Mouse (Mus musculus): ENCODE results near the gene Pld1.

Gene Pld1

DNA sequence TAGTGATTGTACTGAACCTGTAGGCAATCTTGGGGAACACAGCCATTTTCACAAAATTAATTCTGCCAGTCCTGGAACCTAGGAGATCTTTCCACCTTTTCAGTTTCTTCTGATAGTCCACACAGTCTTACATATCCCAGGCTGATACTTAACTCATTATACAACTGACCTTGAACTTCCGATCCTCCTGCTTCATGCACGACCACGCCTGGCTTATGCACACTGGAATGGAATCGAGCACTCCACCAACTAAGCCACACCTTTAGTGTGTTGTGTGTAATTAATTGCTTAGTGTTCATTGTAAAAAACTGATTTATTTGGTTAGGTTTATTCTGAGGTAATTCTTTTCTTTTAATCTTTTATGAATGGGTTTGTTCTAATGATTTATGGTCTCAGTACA, 122.2 kb downstream of the Pld1 start:
- DNase-seq: no peak

- DNase-seq: no peak
Observed at GRCm38 (mm10) chr3:28061155-28061554, 122.7 kb downstream of the Pld1 start.

DNA sequence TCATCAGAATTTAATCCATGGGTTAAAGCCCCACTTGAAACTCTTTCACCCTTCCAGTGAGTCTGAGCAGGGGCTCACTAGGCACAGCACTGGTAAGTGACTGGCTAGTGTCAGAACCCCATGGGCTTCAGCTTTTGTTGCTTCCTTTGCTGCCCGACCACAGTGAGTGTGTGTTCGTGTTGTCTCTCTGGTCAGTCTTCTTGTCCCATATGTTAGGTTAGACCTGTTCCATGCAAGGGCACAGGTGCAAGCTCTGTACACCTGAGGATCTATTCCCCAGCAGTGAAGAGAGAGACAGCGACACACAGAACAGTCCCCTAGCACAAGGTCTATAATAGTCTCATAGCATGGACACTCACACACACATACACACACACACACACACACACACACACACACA, 140.7 kb downstream of the Pld1 start:
- no peak for DNase-seq

DNA sequence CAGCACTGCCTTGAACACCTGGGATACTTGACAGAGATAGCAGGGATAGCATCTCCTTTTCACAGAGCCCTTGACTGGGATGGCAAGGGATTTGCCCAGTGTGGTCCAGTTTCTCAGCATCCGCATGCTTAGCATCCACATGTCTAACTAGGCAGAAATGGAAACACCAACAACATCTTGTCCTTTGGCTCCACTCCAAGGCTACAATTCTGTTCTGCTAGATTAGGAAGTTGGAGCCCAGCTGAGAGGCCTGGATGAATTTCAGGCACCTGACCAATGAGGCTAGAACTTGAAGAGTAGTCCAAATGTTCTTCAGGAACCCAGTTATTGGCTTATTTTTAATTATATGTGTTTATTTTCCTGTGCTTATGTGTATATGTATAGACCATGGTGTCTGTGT, 141.6 kb downstream of the Pld1 start:
- no peak for DNase-seq

DNA sequence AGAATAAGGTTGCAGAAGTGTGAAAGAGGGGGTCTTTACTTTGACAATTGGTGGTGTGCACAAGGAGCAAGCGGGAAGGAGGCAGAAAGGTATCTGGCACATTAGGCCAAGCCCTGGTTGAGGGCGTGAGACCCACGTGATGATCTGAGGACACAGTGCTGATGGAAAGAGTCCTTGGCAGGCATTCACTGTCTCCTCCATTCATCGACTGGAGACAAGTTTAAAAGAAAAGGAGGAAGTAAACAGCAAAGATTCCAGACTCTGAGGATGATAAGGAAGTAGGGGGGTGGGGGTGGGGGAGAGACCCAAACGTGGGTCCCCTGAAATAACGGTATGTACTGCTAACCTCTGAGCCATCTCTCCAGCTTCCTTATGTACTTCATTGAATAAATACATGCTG, 142.5 kb downstream of the Pld1 start:
- no peak for DNase-seq

- DNase-seq: no peak
Observed at GRCm38 (mm10) chr3:28083218-28083617, 144.7 kb downstream of the Pld1 start.

DNA sequence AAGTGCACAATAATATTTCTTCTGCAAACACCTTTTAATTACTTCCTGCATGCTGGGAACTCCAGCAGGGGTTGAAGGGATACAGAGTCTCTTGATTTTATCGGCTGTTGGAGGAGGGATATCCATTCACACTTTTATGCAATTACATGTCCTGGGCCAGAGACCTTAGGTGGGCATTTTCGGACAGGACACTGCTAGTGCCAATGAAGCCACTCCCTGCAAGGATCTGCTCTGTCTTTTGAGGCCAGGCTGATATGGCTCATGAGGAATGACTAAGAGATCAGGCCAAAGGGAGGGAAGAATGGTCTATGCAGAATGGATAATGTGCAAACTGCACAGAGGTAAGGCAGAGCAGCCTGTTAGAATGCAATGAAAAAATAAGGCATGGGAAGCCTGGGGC, 145.8 kb downstream of the Pld1 start:
- DNase-seq: no peak

DNA sequence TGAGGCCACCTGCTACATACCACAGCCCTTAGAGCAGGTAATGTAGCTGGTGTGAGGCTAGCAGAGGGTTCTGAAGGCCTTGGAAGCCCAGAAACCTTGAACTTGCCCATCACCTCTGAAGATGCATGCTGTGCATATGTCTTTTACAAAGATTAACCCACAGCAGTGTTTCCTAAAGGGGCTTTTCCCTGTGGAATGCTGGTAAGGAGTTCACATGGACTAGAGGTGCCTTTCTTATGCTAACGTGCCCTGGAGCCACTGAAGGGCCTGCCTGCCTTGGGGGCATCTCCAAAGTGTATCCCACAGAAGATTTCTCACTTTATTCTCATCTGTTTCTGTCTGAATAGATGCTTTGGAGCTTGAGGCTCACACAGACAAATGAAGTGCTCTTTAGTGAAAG, 152.8 kb downstream of the Pld1 start:
- DNase-seq: no peak

DNA sequence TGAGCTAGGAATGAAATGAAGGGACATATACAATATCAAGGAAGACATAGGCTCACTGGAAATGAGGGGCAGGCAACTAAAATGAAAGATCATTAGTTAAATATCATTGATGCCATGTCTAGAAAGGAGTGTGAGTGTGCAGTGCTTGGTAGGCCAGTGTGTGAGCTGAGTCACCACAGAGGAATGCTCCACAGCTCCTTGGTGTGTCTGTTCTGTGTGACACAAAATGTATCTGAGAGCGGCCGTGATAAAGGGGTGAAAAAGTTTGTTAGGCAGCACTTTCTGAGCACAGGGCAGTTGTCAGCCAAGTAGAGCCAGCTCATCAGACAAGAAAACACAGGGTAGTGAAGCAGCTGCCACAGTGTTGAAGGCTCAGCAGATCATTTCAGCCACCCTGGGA, 153.2 kb downstream of the Pld1 start:
- DNase-seq: no peak

- no peak for DNase-seq
Observed at GRCm38 (mm10) chr3:28093684-28094302, 155.3 kb downstream of the Pld1 start.

GRCm38 (mm10) chr3:28095451-28095850, 157.0 kb downstream of the Pld1 start:
- no peak for DNase-seq

DNA sequence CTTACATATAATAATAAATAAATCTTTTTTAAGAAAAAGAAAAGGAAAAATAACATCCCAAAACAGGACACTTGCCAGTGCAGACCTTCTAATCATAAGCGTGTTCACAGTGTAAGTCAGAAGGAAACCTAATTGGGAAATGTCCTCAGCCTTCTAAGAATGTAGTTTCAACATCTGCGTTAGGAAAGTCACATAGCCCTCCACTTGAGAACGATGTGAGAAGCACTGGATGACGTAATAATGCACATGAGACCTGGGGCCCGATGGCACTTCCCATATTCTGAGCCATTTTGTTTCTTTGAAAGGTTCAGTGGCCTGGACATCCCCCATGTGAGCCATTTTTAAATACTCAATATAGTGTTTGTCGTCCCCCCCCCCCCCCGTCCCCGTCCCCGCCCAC, 160.7 kb downstream of the Pld1 start:
- no peak for DNase-seq

DNA sequence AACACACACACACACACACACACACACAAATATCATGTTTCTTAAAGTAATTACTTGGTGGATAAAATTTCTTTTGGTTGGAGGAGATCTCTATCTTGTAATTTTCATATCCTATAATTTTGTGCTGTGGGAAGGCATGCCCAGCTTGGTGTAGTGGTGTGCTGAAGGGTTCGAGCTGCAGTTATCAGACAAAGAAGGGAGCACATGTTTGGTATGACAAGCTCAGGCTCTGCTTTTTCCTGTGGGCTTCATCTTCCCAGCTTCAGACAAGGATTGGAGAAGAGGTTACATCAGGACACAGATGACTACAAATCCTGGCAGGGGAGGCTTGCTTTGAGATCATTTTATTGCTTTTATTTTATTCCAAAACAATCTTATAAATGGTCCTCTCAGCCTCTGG, 166.5 kb downstream of the Pld1 start:
- DNase-seq: no peak

DNA sequence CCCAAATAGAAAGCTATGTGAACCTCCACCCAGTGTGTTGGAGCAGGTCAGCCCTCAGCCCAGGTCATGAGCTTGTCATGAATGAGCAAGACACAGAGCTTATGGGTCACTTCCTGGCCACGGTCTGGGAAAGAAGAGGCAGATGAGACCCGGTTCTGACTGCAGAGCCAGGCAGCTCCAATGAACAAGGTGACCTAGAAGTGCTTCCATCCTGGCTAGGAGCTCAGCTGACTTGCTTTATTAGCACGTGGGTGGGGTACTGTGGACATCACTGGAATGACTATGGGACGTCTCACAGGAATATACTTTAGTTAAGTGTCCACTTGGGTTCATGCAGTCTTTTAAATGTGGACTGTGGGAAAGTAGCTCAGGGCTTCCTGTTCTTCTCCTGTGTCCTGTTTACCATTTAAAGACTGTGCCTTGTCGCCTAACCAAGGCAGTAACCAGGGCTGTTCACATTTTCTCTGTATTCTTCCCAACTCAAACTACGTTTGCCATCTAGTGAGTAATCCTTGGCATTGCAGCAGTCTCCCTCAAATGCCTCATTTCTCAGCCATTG, 169.0 kb downstream of the Pld1 start:
- DNase-seq: no peak

DNA sequence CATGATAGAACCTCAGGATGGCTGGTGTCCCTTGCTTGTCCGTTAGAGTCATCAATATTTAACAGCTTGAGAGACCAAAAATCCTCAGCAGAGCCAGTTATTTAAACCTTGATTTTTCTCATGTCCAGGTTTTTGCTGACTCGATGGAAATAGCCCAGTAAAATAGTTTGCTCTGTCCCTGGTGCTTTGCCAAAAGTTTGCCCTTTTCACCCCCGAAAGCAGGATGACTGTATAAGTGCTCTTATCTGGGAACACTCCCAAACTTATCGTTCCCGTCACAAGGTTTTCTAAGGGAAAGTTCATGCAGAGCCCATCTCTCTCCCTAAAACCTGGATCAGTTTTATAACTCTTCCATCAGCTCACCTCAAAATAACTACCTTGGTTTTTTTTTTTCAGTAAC, 173.0 kb downstream of the Pld1 start:
- no peak for DNase-seq

- no peak for DNase-seq
Observed at GRCm38 (mm10) chr3:28113881-28114280, 175.4 kb downstream of the Pld1 start.

DNA sequence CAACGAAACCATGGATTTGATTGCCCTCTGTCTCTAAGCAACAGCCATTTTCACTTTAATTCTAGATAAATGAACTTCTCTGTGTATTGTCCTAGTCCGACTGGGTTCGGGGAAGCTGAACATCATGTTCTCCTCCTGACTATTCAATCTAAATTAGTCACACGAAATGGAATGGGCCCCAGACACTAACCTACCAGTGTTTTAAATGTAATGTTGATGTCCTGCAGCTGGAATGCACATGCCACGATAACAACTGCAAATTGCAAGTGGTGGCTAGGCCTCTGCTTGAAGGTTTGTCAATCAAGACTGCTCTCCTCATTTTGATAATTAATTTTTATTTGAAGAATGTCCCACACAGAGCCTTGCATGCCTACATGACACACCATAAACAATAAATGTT, 203.2 kb downstream of the Pld1 start:
- no peak for DNase-seq

DNA sequence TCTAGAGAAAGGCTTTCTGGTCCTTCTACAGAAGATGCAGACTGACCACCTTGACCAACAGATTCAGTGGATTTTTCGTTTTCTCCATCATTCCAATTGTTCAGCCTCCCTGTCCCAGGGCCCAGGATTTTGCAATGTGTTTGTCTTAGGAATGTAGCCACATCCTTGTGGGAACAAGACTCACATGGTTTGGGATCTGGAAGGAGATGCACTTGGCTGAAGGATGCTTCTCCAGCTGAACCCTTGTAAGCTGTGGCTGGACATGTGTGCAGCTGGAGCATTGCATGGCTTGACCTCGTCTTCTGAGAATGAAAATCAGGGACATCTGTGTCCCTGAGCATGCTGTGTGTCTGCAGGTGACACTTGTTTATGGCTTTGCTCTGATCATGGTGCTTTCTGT, 203.6 kb downstream of the Pld1 start:
- no peak for DNase-seq

DNA sequence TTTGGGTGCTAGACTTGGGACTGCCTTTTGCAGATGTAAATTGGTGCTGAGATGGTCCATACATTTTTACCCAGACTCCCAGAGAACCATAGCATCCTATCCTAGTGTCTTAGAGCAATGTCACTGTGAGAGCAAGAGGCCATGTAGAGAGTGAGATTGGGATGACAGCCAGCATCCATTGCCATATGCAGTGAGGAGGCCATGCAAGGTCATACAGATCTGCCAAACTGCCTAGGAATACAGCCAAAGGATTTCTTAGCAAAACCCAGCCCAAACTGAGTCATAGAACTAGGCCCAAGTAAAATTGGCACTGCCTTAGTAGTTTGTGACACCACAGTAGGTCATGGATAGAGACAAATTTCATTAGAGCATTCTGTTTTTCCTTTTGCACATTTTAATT, 206.2 kb downstream of the Pld1 start:
- DNase-seq: no peak

- no peak for DNase-seq
Observed at GRCm38 (mm10) chr3:28145461-28145860, 207.0 kb downstream of the Pld1 start.

DNA sequence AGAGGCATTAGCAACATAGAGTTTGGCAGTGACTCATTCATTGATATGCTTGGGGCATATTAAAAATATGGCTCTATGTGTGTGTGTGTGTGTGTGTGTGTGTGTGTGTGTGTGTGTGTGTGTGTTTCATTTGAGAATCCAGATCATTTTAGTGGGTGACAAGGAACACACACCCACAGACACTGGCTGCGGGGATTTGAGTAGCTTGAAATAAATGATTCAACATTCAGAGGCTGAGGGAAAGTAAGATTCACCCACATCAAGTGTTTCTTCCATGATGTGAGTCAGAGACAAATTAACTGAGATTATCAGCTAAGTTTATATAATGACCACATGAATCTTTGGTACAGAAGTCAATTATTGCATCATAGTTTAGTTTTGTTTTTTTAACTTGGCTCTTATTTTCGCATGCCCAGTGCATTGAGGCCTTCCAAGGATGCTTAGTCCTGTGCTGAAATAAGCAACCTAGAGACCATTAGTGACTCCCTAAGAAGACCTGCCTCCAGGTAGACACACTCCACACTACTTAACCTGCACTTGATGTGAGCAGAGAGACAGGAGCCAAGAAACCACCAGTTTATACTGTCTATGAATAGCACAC, 211.3 kb downstream of the Pld1 start:
- DNase-seq: no peak

GRCm38 (mm10) chr3:28158006-28158405, 219.5 kb downstream of the Pld1 start:
- no peak for DNase-seq

- DNase-seq: no peak
Observed at GRCm38 (mm10) chr3:28158916-28159315, 220.4 kb downstream of the Pld1 start.

GRCm38 (mm10) chr3:28162346-28162745, 223.9 kb downstream of the Pld1 start:
- DNase-seq: no peak

DNA sequence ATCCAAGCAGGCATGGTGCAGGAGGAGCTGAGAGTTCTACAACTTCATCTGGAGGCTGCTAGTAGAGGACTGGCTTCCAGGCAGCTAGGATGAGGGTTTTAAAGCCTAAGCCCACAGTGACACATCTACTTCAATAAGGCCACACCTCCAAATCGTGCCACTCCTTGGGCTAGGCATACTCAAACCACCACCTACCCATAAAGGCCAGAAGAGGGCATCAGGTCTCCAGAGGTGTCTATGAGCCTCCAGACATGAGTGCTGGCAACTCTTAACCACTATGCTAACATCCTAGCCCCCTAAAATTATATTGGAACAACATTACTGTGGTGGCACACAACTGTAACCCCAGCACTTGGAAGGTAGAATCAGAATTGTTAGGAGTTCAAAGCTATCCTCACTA, 226.2 kb downstream of the Pld1 start:
- no peak for DNase-seq
